Mouse (Mus musculus) ZHBTc4 (cell line): ENCODE results near the gene Enthd1.
A peak's percentile ranks its signal among the peaks of the same experiment; 100 is the strongest.
"Not testable (repeated sequence)": the region's sequence is repeated elsewhere in the genome, so short reads cannot be mapped to it uniquely, and the experiment has no call there.

ENCODE experiments used
- DNase-seq: peaks from one replicate; pipeline ENCODE4 v3.0.0-alpha.2; 2011; ENCODE audit warnings: low read depth, low spot score

The Enthd1 gene

DNA sequence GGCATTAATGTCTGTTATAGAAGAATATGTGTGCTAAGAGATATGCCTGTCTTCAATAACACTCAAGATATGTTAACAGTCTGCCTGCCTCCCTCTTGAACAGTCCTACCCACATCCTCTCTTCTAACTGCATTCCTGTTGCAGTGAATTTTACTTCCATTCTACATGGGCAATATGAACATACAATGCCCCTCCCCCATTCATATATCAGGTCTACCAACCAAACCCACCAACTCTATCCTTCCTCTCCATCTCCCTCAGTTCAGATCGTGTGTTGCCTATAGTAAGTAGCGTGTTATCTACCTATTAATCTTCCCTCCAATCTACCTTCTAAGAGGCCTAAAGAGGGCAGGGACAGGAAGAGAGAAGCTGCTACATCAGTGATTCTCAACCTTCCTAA lies 26.9 kb downstream of the Enthd1 start:
- DNase-seq = no peak

- DNase-seq = no peak
Measured at GRCm38 (mm10) chr15:80536051-80536450, 28.9 kb downstream of the Enthd1 start.

DNA sequence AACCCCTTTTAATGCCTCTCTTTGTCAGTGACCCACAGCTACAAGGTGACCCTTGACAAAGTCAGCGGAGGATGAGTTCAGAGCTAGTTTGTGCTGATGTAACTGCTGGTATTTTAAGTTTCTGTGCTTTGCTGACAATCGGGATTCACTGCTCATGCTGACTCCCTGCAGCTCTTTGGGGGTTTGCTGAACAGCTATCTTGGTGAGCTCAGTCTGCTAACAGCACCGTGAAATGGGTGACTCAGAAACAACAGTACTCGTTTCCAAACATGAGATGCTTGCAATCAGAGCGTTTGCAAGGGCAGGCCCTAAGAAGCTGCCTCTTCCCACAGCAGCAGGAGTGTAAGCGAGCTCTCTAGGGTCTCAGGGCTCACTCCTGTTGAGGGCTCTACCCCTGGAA lies 31.7 kb downstream of the Enthd1 start:
- no peak for DNase-seq

DNA sequence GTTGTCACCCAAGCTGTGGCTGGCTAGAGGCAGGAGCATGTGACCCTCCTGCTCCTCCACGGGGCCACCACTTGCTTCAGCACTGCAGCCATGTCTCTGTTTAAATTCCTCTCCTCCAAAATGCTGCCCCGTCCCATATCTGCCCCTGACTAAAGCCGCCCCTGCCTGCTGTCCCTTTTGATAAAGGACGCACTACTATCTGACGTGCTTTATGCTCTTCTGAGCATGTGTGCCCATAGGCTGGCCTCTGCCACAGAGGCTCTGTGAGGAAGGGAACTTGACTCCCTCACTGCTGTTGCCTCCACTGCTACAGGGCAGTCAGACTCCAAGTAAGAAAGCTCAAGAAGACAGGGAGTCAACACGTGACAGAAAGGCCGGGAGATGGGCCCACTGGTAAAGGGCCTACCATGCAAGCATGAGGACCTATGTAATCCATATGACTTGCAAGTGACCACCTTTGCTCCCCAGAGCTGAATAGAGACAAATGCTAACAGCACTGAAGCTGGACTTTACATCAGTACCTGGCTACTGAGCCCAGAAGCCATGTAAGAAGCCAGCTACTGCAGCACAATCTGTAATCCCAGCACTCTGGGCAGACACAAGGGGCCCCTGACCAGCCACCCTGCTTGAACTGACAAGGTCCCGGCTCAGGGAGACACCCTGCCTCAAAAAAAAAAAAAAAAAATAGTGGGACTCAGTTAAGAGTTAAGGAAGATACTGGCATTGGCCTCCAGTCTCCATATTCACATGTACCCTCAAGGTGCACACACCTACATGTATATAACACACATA lies 32.5 kb downstream of the Enthd1 start:
- DNase-seq = no peak

DNA sequence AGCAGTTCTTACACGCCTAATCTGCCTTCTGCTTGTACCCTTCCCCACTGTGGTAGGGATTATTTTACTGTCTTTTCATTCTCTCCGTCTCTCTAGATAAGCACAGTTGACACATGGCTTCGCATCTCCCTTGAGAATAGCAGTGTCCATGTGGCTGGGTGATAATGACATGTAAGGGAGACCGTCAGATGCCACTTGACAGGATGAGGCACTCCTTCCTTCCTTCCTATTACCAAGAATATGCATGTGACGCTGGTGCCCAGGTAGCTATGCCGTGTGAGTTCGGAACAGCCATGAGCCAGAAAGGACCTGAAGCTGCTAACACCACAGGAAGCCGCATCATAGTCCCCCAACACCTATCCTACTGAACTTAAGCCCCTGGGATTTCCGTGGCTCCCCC lies 33.9 kb downstream of the Enthd1 start:
- DNase-seq = no peak

- DNase-seq = no peak
Measured at GRCm38 (mm10) chr15:80529955-80530869, 34.7 kb downstream of the Enthd1 start.

- no peak for DNase-seq
Measured at GRCm38 (mm10) chr15:80521661-80522388, 43.1 kb downstream of the Enthd1 start.

GRCm38 (mm10) chr15:80519931-80520330 lies 45.0 kb downstream of the Enthd1 start:
- DNase-seq = no peak

- DNase-seq = no peak
Measured at GRCm38 (mm10) chr15:80518567-80519223, 46.3 kb downstream of the Enthd1 start.

- no peak for DNase-seq
Measured at GRCm38 (mm10) chr15:80517996-80518395, 47.0 kb downstream of the Enthd1 start.

DNA sequence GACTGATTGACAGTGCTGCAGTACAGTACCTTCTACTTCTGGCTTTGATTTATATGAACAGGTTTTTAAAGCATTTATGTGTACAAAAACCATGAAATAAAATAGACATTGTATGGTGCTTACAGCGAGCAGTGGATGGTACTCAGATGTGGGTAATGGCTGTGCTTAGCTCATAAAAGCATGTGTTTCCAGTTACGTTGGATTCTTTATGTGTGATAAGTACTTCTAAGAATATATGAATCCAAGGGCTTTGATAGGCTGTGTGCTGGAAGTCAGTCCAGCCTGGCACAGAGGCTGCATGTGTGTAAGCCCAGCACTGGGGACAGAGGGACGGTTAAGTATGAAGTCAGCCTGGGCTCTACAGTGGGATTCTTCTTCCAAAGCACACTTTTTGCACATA lies 48.4 kb downstream of the Enthd1 start:
- DNase-seq = no peak

DNA sequence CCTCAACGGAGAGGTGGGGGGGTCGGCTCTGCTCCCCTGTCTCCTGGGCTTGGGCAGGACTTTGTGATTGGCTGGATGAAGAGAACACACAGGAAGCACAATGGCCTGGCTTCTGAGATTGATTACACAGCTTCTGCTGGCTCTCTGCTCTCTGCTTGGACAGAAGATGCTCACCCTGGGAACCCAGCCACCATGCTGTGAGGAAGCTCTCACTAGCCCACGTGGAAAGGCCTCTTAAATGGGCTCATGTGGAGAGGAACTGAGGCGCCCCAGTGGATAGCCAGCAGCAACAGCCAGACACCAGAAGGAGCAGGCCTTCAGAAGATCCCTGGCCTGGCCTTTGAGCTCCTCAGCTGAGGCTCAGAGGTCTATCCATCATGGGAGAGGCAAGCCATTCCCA lies 59.9 kb downstream of the Enthd1 start:
- peak; percentile 18 for DNase-seq

DNA sequence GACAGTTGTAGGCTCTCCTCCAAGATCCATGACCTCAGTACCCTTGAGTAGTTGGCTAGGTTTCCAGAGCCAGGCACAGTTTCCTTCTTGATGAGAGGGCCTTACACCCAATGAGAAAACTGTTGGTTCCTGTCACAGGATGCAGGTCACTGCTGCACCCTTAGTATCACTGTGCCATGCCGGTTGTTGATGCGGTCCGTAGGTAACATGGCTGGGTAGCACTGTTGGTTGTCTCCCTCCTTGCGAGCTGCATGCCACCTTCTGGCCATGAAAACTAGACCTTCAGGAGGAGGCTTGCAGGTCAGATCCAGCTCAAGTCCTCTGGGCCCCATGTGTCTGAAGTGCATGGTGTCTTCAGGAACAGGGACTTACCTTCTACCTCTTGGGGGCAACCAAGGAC lies 61.8 kb downstream of the Enthd1 start:
- not testable (repeated sequence) for DNase-seq

DNA sequence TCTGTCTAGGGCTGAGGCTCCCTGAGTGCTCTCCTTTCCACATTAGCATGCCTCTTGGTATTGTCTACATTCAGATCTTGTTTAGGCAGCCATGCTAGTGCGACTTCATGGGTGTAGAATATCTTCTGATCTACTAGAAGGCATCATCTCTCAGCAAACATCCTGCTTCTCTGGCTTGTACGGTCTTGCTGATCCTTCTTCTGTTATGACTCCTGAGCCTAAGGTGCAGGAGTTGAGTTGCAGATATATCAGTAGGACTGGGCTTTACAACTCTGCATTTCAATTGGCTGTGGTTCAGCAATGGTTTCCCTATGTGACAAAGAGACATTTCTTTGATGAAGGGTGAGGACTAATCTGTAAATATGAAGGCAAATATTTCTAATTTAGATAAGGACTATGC lies 62.2 kb downstream of the Enthd1 start:
- no peak for DNase-seq

- no peak for DNase-seq
Measured at GRCm38 (mm10) chr15:80501106-80502096, 63.6 kb downstream of the Enthd1 start.

DNA sequence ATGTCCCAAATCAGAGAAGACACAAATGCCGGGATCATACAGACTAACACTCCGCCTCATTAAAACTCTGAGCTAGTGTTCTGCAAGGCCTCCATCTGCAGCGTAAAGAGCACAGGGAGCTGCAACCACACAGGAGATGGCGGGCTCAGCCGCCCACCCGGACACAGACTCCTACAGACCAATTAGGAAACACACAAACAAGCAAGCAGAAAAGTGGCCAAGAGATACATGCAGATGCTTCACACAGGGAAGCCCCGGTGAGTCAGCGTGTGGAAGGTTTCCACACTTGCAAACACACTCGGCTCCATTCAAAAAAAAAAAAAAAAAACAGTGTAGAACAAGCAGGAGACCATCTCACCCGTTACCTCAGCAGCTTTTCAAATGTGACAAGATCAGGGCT lies 64.5 kb downstream of the Enthd1 start:
- no peak for DNase-seq

GRCm38 (mm10) chr15:80497733-80498132 lies 67.2 kb downstream of the Enthd1 start:
- not testable (repeated sequence) for DNase-seq

GRCm38 (mm10) chr15:80491505-80491904 lies 73.5 kb downstream of the Enthd1 start:
- peak; percentile 77 for DNase-seq

DNA sequence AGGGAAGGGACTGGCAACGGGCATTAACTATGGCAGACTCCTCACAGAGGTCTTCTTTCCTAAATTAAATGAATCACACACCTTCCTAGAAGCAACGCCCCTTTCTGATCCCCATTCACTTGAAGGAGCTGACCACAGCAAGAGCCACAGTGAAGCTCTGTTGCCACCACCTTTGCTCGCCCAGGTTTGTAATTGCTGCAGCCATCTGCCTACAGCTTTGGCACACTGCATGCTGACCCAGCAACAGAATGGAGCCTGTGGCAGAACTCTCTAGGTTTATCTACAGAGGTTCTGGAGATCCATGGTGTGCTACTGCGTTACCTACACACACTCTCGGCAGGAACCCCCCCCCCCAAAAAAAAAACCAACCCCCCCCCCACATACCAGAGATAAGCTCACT lies 74.8 kb downstream of the Enthd1 start:
- DNase-seq = no peak

DNA sequence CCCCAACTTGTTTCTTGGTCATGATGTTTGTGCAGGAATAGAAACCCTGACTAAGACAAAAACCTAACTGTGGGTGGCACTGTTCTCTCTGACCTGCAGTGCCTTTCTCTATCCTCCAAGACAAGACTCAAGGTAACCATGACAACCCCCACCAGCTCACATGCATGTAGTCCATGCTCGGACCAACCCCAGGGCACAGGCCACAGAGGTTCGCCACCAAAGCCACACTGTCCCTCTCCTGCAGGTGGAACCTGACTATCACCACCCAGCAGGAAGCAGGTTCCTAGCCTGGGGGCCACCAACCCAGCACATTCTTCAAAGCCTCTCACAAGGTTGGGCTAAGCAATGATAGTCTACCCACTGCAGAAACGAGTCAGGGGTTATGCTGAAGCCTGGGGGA lies 76.3 kb downstream of the Enthd1 start:
- DNase-seq = no peak
